Mouse (Mus musculus): Measurements from ENCODE around the gene Tnfrsf19. TPM values are rescaled to one million over a fixed set of nuclear protein-coding genes. Genes with fewer than 3 reads are reported as not detected.
A peak's percentile ranks its signal among the peaks of the same experiment; 100 is the strongest.

Tnfrsf19 gene
- polyA plus RNA-seq, 1 experiment from 2014 or later: 46.9 TPM

GRCm38 (mm10) chr14:61056445-61056844, 10.2 kb upstream of the Tnfrsf19 start:
- no peaks in the 10 kb centered on the region for H3K9me3 ChIP-seq (ENCODE audit: control insufficient read depth, low read length)
- H3K4me3 ChIP-seq (replicated peaks; ENCODE audit: low read depth, low read length): peak overlapping the region; percentile 27
- H3K36me3 ChIP-seq (ENCODE audit: control insufficient read depth, insufficient read depth, low read length): no peaks in the 10 kb centered on the region
- peak overlapping the region; percentile 4; the same call in 1 of the 2 replicates for H3K9ac ChIP-seq (replicated peaks; ENCODE audit: low read length)
- no peak for ATAC-seq (ENCODE audit: low FRiP score, low TSS enrichment)
- peak overlapping the region; percentile 60 for H3K4me2 ChIP-seq (ENCODE audit: low read length)
- H3K4me1 ChIP-seq (ENCODE audit: control insufficient read depth, insufficient read depth, low read length): peaks cover 14% of the 10 kb centered on the region; the same call in 1 of the 2 replicates
- no peak overlapping the region for H3K27ac ChIP-seq (replicated peaks; ENCODE audit: low read depth, low read length)
- H3K27me3 ChIP-seq (ENCODE audit: control insufficient read depth, insufficient read depth, low read length): peaks cover 12% of the 10 kb centered on the region; the same call in 1 of the 2 replicates
- peak; percentile 52 for DNase-seq
- WGBS: under 1% methylated on average over 16 of the region's 16 CpGs

GRCm38 (mm10) chr14:61055864-61056263, 9.6 kb upstream of the Tnfrsf19 start:
- Histone ChIP-seq H3K9ac (replicated peaks; ENCODE audit: low read length) (no peak overlapping the region), H3K4me1 (ENCODE audit: control insufficient read depth, insufficient read depth, low read length) (peaks cover 14% of the 10 kb centered on the region; the same call in 1 of the 2 replicates), H3K36me3 (ENCODE audit: control insufficient read depth, insufficient read depth, low read length) (no peaks in the 10 kb centered on the region), H3K9me3 (ENCODE audit: control insufficient read depth, low read length) (no peaks in the 10 kb centered on the region), H3K27me3 (ENCODE audit: control insufficient read depth, insufficient read depth, low read length) (peaks cover 12% of the 10 kb centered on the region; the same call in 1 of the 2 replicates), H3K4me2 (ENCODE audit: low read length) (peak overlapping the region; percentile 60), H3K27ac (replicated peaks; ENCODE audit: low read depth, low read length) (no peak overlapping the region), H3K4me3 (replicated peaks; ENCODE audit: low read depth, low read length) (peak overlapping the region; percentile 27)
- DNase-seq: no peak
- ATAC-seq (ENCODE audit: low FRiP score, low TSS enrichment): no peak
- 50% methylated on average over 1 of the region's 1 CpGs for WGBS

GRCm38 (mm10) chr14:61052163-61052562, 5.9 kb upstream of the Tnfrsf19 start:
- no peak for DNase-seq
- Histone ChIP-seq H3K27me3 (ENCODE audit: control insufficient read depth, insufficient read depth, low read length) (peaks cover 3% of the 10 kb centered on the region; the same call in 1 of the 2 replicates), H3K4me2 (ENCODE audit: low read length) (no peak overlapping the region), H3K36me3 (ENCODE audit: control insufficient read depth, insufficient read depth, low read length) (no peaks in the 10 kb centered on the region), H3K27ac (replicated peaks; ENCODE audit: low read depth, low read length) (no peak overlapping the region), H3K9me3 (ENCODE audit: control insufficient read depth, low read length) (no peaks in the 10 kb centered on the region), H3K9ac (replicated peaks; ENCODE audit: low read length) (no peak overlapping the region), H3K4me3 (replicated peaks; ENCODE audit: low read depth, low read length) (no peak overlapping the region), H3K4me1 (ENCODE audit: control insufficient read depth, insufficient read depth, low read length) (peaks cover 14% of the 10 kb centered on the region)
- WGBS: 93% methylated on average over 3 of the region's 3 CpGs
- no peak for ATAC-seq (ENCODE audit: low FRiP score, low TSS enrichment)

- peak; percentile 80 for DNase-seq
- H3K4me1 ChIP-seq (ENCODE audit: control insufficient read depth, insufficient read depth, low read length): peaks cover 26% of the 10 kb centered on the region
- no peak for ATAC-seq (ENCODE audit: low FRiP score, low TSS enrichment)
- H3K36me3 ChIP-seq (ENCODE audit: control insufficient read depth, insufficient read depth, low read length): no peaks in the 10 kb centered on the region
- H3K4me3 ChIP-seq (replicated peaks; ENCODE audit: low read depth, low read length): peak overlapping the region; percentile 43
- peak overlapping the region; percentile 90 for H3K4me2 ChIP-seq (ENCODE audit: low read length)
- no peaks in the 10 kb centered on the region for H3K27me3 ChIP-seq (ENCODE audit: control insufficient read depth, insufficient read depth, low read length)
- H3K27ac ChIP-seq (replicated peaks; ENCODE audit: low read depth, low read length): peak overlapping the region; percentile 81
- no peaks in the 10 kb centered on the region for H3K9me3 ChIP-seq (ENCODE audit: control insufficient read depth, low read length)
- H3K9ac ChIP-seq (replicated peaks; ENCODE audit: low read length): peak overlapping the region; percentile 57; the same call in 1 of the 2 replicates
- under 1% methylated on average over 19 of the region's 19 CpGs for WGBS
These were observed 722 bp downstream of the Tnfrsf19 start for GRCm38 (mm10) chr14:61045446-61046090.

- DNase-seq: no peak
These were observed 2.0 kb downstream of the Tnfrsf19 start for GRCm38 (mm10) chr14:61044316-61044715.

GRCm38 (mm10) chr14:61043511-61044310, 2.6 kb downstream of the Tnfrsf19 start:
- Histone ChIP-seq H3K4me3 (replicated peaks; ENCODE audit: low read depth, low read length) (peak overlapping the region; percentile 43), H3K4me1 (ENCODE audit: control insufficient read depth, insufficient read depth, low read length) (peaks cover 26% of the 10 kb centered on the region), H3K4me2 (ENCODE audit: low read length) (peak overlapping the region; percentile 90), H3K27me3 (ENCODE audit: control insufficient read depth, insufficient read depth, low read length) (no peaks in the 10 kb centered on the region), H3K27ac (replicated peaks; ENCODE audit: low read depth, low read length) (peak overlapping the region; percentile 63), H3K36me3 (ENCODE audit: control insufficient read depth, insufficient read depth, low read length) (no peaks in the 10 kb centered on the region), H3K9ac (replicated peaks; ENCODE audit: low read length) (no peak overlapping the region; the same call in 1 of the 2 replicates), H3K9me3 (ENCODE audit: control insufficient read depth, low read length) (no peaks in the 10 kb centered on the region)
- WGBS: 1% methylated on average over 8 of the region's 8 CpGs
- ATAC-seq (ENCODE audit: low FRiP score, low TSS enrichment) (no peak), DNase-seq (no peak)

More at GRCm38 (mm10) chr14:61044316-61044715, 2.0 kb downstream of the Tnfrsf19 start:
- H3K4me1 ChIP-seq (ENCODE audit: control insufficient read depth, insufficient read depth, low read length): peaks cover 26% of the 10 kb centered on the region
- no peak overlapping the region for H3K27ac ChIP-seq (replicated peaks; ENCODE audit: low read depth, low read length)
- no peaks in the 10 kb centered on the region for H3K27me3 ChIP-seq (ENCODE audit: control insufficient read depth, insufficient read depth, low read length)
- no peak for ATAC-seq (ENCODE audit: low FRiP score, low TSS enrichment)
- no peaks in the 10 kb centered on the region for H3K9me3 ChIP-seq (ENCODE audit: control insufficient read depth, low read length)
- WGBS: 8% methylated on average over 2 of the region's 2 CpGs
- H3K4me3 ChIP-seq (replicated peaks; ENCODE audit: low read depth, low read length): peak overlapping the region; percentile 43; the same call in 1 of the 2 replicates
- peak overlapping the region; percentile 90 for H3K4me2 ChIP-seq (ENCODE audit: low read length)
- H3K9ac ChIP-seq (replicated peaks; ENCODE audit: low read length): no peak overlapping the region
- no peaks in the 10 kb centered on the region for H3K36me3 ChIP-seq (ENCODE audit: control insufficient read depth, insufficient read depth, low read length)

- ATAC-seq (ENCODE audit: low FRiP score, low TSS enrichment) (no peak), DNase-seq (no peak)
- H3K4me1 ChIP-seq (ENCODE audit: control insufficient read depth, insufficient read depth, low read length): peaks cover 31% of the 10 kb centered on the region
- H3K9ac ChIP-seq (replicated peaks; ENCODE audit: low read length): no peak overlapping the region
- H3K4me3 ChIP-seq (replicated peaks; ENCODE audit: low read depth, low read length): no peak overlapping the region
- H3K4me2 ChIP-seq (ENCODE audit: low read length): no peak overlapping the region
- no peak overlapping the region for H3K27ac ChIP-seq (replicated peaks; ENCODE audit: low read depth, low read length)
- no peaks in the 10 kb centered on the region for H3K27me3 ChIP-seq (ENCODE audit: control insufficient read depth, insufficient read depth, low read length)
- H3K36me3 ChIP-seq (ENCODE audit: control insufficient read depth, insufficient read depth, low read length): no peaks in the 10 kb centered on the region
- H3K9me3 ChIP-seq (ENCODE audit: control insufficient read depth, low read length): no peaks in the 10 kb centered on the region
- 44% methylated on average over 3 of the region's 3 CpGs for WGBS
These were observed 4.0 kb downstream of the Tnfrsf19 start for GRCm38 (mm10) chr14:61042291-61042690.

- H3K27me3 ChIP-seq (ENCODE audit: control insufficient read depth, insufficient read depth, low read length): no peaks in the 10 kb centered on the region
- H3K9me3 ChIP-seq (ENCODE audit: control insufficient read depth, low read length): no peaks in the 10 kb centered on the region
- no peaks in the 10 kb centered on the region for H3K36me3 ChIP-seq (ENCODE audit: control insufficient read depth, insufficient read depth, low read length)
- ATAC-seq (ENCODE audit: low FRiP score, low TSS enrichment) (no peak), DNase-seq (no peak)
- 86% methylated on average over 13 of the region's 13 CpGs for WGBS
- H3K4me2 ChIP-seq (ENCODE audit: low read length): no peak overlapping the region
- no peak overlapping the region for H3K4me3 ChIP-seq (replicated peaks; ENCODE audit: low read depth, low read length)
- H3K9ac ChIP-seq (replicated peaks; ENCODE audit: low read length): no peak overlapping the region
- peaks cover 20% of the 10 kb centered on the region for H3K4me1 ChIP-seq (ENCODE audit: control insufficient read depth, insufficient read depth, low read length)
- no peak overlapping the region for H3K27ac ChIP-seq (replicated peaks; ENCODE audit: low read depth, low read length)
These were observed 6.1 kb downstream of the Tnfrsf19 start for GRCm38 (mm10) chr14:61040236-61040635.
